Mouse (Mus musculus): ENCODE measurements around the gene Chst8. TPM values are rescaled to one million over a fixed set of nuclear protein-coding genes. Genes with fewer than 3 reads are reported as not detected.

The Chst8 gene
- polyA plus RNA-seq, 1 experiment from 2014 or later, result 1.3 TPM

GRCm38 (mm10) chr7:34696086-34696485 lies 116.4 kb downstream of the Chst8 start:
- TF ChIP-seq CTCF (IDR thresholded peaks at IDR 0.05; ENCODE audit: low read depth), result no peak
- H3K4me3 ChIP-seq (ENCODE audit: low read depth, low read length), result no peak overlapping the region
- ATAC-seq (ENCODE audit: low FRiP score, low TSS enrichment) (no peak), DNase-seq (ENCODE audit: low spot score) (no peak)
- H3K9me3 ChIP-seq (ENCODE audit: control insufficient read depth, low read length), result no peaks in the 10 kb centered on the region
- H3K9ac ChIP-seq (ENCODE audit: low read length), result no peak overlapping the region
- no peaks in the 10 kb centered on the region for H3K36me3 ChIP-seq (ENCODE audit: control insufficient read depth, insufficient read depth, low read length)
- no peaks in the 10 kb centered on the region for H3K27me3 ChIP-seq (ENCODE audit: control insufficient read depth, insufficient read depth, low read length)
- no peaks in the 10 kb centered on the region for H3K4me1 ChIP-seq (replicated peaks; ENCODE audit: control insufficient read depth, insufficient read depth)
- 77% methylated on average over 9 of the region's 9 CpGs for WGBS
- no peak overlapping the region for H3K27ac ChIP-seq (replicated peaks)
- no peak overlapping the region for H3K4me2 ChIP-seq (replicated peaks; ENCODE audit: low read depth)

- Histone ChIP-seq H3K4me2 (replicated peaks; ENCODE audit: low read depth) (no peak overlapping the region), H3K4me1 (replicated peaks; ENCODE audit: control insufficient read depth, insufficient read depth) (no peaks in the 10 kb centered on the region), H3K4me3 (ENCODE audit: low read depth, low read length) (no peak overlapping the region), H3K9ac (ENCODE audit: low read length) (no peak overlapping the region), H3K27me3 (ENCODE audit: control insufficient read depth, insufficient read depth, low read length) (no peaks in the 10 kb centered on the region), H3K9me3 (ENCODE audit: control insufficient read depth, low read length) (no peaks in the 10 kb centered on the region), H3K27ac (replicated peaks) (no peak overlapping the region), H3K36me3 (ENCODE audit: control insufficient read depth, insufficient read depth, low read length) (no peaks in the 10 kb centered on the region)
- TF ChIP-seq CTCF (IDR thresholded peaks at IDR 0.05; ENCODE audit: low read depth) (no peak), EP300 (optimal IDR thresholded peaks at IDR 0.05) (no peak)
- ATAC-seq (ENCODE audit: low FRiP score, low TSS enrichment), result no peak
- DNase-seq (ENCODE audit: low spot score), result no peak
- whole genome bisulfite sequencing, result 72% methylated on average over 9 of the region's 9 CpGs
Measured at GRCm38 (mm10) chr7:34694898-34695297, 117.6 kb downstream of the Chst8 start.

- DNase-seq (ENCODE audit: low spot score) (no peak), ATAC-seq (ENCODE audit: low FRiP score, low TSS enrichment) (no peak)
- 96% methylated on average over 13 of the region's 13 CpGs for WGBS
- no peak overlapping the region for H3K4me3 ChIP-seq (ENCODE audit: low read depth, low read length)
- no peak overlapping the region for H3K4me2 ChIP-seq (replicated peaks; ENCODE audit: low read depth)
- no peak overlapping the region for H3K9ac ChIP-seq (ENCODE audit: low read length)
- H3K36me3 ChIP-seq (ENCODE audit: control insufficient read depth, insufficient read depth, low read length), result no peaks in the 10 kb centered on the region
- TF ChIP-seq CTCF (IDR thresholded peaks at IDR 0.05; ENCODE audit: low read depth), result no peak
- TF ChIP-seq EP300 (optimal IDR thresholded peaks at IDR 0.05), result no peak
- H3K27ac ChIP-seq (replicated peaks), result no peak overlapping the region
- H3K4me1 ChIP-seq (replicated peaks; ENCODE audit: control insufficient read depth, insufficient read depth), result no peaks in the 10 kb centered on the region
- H3K9me3 ChIP-seq (ENCODE audit: control insufficient read depth, low read length), result no peaks in the 10 kb centered on the region
- H3K27me3 ChIP-seq (ENCODE audit: control insufficient read depth, insufficient read depth, low read length), result no peaks in the 10 kb centered on the region
Measured at GRCm38 (mm10) chr7:34693916-34694315, 118.6 kb downstream of the Chst8 start.

GRCm38 (mm10) chr7:34693072-34693471 lies 119.4 kb downstream of the Chst8 start:
- H3K4me2 ChIP-seq (replicated peaks; ENCODE audit: low read depth), result no peak overlapping the region
- H3K27ac ChIP-seq (replicated peaks), result no peak overlapping the region
- no peaks in the 10 kb centered on the region for H3K4me1 ChIP-seq (replicated peaks; ENCODE audit: control insufficient read depth, insufficient read depth)
- H3K36me3 ChIP-seq (ENCODE audit: control insufficient read depth, insufficient read depth, low read length), result no peaks in the 10 kb centered on the region
- no peaks in the 10 kb centered on the region for H3K27me3 ChIP-seq (ENCODE audit: control insufficient read depth, insufficient read depth, low read length)
- H3K9ac ChIP-seq (ENCODE audit: low read length), result no peak overlapping the region
- TF ChIP-seq CTCF (IDR thresholded peaks at IDR 0.05; ENCODE audit: low read depth) (no peak), EP300 (optimal IDR thresholded peaks at IDR 0.05) (no peak)
- no peaks in the 10 kb centered on the region for H3K9me3 ChIP-seq (ENCODE audit: control insufficient read depth, low read length)
- H3K4me3 ChIP-seq (ENCODE audit: low read depth, low read length), result no peak overlapping the region
- 67% methylated on average over 4 of the region's 4 CpGs for WGBS
- DNase-seq (ENCODE audit: low spot score) (no peak), ATAC-seq (ENCODE audit: low FRiP score, low TSS enrichment) (no peak)

GRCm38 (mm10) chr7:34690111-34690510 lies 122.4 kb downstream of the Chst8 start:
- Histone ChIP-seq H3K9ac (ENCODE audit: low read length) (no peak overlapping the region), H3K9me3 (ENCODE audit: control insufficient read depth, low read length) (no peaks in the 10 kb centered on the region), H3K4me3 (ENCODE audit: low read depth, low read length) (no peak overlapping the region), H3K27ac (replicated peaks) (no peak overlapping the region), H3K4me1 (replicated peaks; ENCODE audit: control insufficient read depth, insufficient read depth) (no peaks in the 10 kb centered on the region), H3K4me2 (replicated peaks; ENCODE audit: low read depth) (no peak overlapping the region), H3K36me3 (ENCODE audit: control insufficient read depth, insufficient read depth, low read length) (no peaks in the 10 kb centered on the region), H3K27me3 (ENCODE audit: control insufficient read depth, insufficient read depth, low read length) (no peaks in the 10 kb centered on the region)
- WGBS, result 71% methylated on average over 13 of the region's 13 CpGs
- DNase-seq (ENCODE audit: low spot score) (no peak), ATAC-seq (ENCODE audit: low FRiP score, low TSS enrichment) (no peak)
- no peak for TF ChIP-seq EP300 (optimal IDR thresholded peaks at IDR 0.05)
- no peak for TF ChIP-seq CTCF (IDR thresholded peaks at IDR 0.05; ENCODE audit: low read depth)

GRCm38 (mm10) chr7:34689028-34689427 lies 123.5 kb downstream of the Chst8 start:
- no peak overlapping the region for H3K9ac ChIP-seq (ENCODE audit: low read length)
- peak; percentile 75 for ATAC-seq (ENCODE audit: low FRiP score, low TSS enrichment)
- peak; percentile 68 for DNase-seq (ENCODE audit: low spot score)

More at GRCm38 (mm10) chr7:34689028-34689427, 123.5 kb downstream of the Chst8 start:
- no peak overlapping the region for H3K27ac ChIP-seq (replicated peaks)
- H3K4me3 ChIP-seq (ENCODE audit: low read depth, low read length), result no peak overlapping the region
- H3K36me3 ChIP-seq (ENCODE audit: control insufficient read depth, insufficient read depth, low read length), result no peaks in the 10 kb centered on the region
- H3K4me2 ChIP-seq (replicated peaks; ENCODE audit: low read depth), result no peak overlapping the region
- no peaks in the 10 kb centered on the region for H3K9me3 ChIP-seq (ENCODE audit: control insufficient read depth, low read length)
- H3K27me3 ChIP-seq (ENCODE audit: control insufficient read depth, insufficient read depth, low read length), result no peaks in the 10 kb centered on the region
- no peaks in the 10 kb centered on the region for H3K4me1 ChIP-seq (replicated peaks; ENCODE audit: control insufficient read depth, insufficient read depth)
- 4% methylated on average over 6 of the region's 6 CpGs for WGBS
- no peak for TF ChIP-seq EP300 (optimal IDR thresholded peaks at IDR 0.05)
- TF ChIP-seq CTCF (IDR thresholded peaks at IDR 0.05; ENCODE audit: low read depth), result no peak

All from stomach, postnatal 0 days (tissue).